Mouse (Mus musculus): ENCODE measurements around the gene Adamts4. TPM values are rescaled to one million over a fixed set of nuclear protein-coding genes. Genes with fewer than 3 reads are reported as not detected.

Gene Adamts4
- polyA plus RNA-seq, 1 experiment = 0.09 TPM

- TF ChIP-seq GATA1 (IDR thresholded peaks at IDR 0.05; ENCODE audit: low read length) = no peak
Measured at GRCm38 (mm10) chr1:171262594-171263130, 12.4 kb downstream of the Adamts4 start.

DNA sequence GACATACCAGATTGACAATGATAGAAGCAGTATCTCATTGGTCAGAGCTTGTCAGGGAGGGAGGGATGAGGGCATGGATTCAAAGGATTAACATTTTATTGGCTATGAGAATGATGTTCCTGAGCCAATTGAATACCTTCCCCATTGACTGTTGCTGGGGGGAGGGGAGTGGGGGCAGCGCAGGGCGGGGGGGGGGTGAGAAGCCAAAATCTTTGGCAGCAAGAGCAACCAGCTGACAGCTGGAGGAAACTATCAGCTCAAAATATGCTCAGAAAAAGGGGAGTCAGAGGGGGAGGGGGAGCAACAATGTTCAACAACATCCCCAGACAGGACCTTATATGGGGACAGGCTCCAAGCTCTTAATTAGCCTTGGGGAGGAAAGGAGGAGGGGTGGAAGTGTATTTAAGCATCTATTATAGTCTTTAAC lies 13.0 kb downstream of the Adamts4 start:
- TF ChIP-seq GATA1 (IDR thresholded peaks at IDR 0.05; ENCODE audit: low read length) = no peak

DNA sequence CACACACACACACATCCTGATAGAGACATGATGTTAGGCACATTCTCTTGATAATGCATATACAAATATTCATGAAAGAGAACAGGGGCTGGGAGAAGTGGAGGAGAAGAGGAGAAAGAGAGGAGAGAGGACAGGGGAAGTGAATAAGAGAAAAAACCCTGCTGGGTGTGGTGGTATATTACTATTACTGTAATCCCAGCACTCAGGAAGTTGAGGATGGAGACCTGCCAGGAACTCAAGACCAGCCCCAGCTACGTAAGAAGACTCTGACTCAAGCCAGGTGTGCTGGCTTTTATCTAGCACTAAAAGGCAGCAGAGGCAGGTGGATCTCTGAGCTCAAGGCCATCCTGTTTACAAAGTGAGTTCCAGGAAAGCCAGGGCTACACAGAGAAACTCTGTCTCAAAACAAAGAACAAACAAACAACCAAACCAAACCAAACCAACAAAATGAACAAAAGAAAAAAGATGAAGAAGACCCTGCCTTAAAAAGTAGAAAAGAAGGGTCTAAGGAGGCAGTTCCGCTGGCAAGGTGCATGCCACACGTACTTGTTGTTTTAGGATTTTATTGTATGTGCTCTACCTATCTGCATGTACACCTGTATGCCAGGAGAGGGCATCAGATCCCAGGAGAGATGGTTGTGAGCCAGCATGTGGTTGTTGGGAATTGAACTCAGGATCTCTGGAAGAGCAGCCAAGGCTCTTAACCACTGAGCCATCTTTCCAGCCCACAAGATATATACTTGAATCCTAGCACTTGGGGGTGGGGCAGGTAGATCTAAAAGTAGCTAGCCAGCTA lies 13.6 kb downstream of the Adamts4 start:
- no peak for TF ChIP-seq GATA1 (IDR thresholded peaks at IDR 0.05; ENCODE audit: low read length)

DNA sequence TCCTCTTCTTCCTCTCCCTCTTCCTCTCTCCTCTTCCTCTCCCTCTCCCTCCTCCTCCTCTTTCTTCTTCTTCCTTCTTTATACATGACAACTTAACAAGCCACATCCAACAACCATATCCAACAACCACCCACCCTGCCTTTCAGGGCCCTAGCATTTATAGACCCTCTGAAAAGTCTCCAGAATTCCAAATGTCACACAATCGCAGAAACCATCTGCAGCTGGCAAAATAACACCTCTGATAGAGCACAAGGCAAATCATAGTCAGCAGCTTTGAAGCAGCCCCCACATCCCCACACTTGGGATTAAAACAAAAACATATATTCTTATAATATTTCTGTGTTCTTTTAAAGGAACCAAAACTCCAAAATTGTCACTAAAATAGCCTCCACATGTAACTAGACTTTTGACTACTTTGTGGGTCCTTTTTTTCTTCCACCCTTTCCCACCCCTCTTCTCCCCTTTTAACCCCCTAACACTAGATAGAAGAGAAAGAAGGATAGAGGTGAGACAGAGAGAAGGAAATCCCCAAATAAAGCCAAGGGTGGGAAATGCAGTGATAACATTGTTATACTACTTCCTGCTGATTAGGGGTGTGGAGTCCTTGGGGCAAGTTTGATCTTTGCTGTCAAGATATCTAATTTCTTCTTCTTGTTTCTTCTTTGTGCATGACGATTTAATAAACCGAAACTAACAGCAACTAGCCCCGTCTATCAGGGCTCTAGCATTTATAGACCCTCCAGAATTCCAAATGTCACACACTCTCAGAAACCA lies 15.9 kb downstream of the Adamts4 start:
- TF ChIP-seq GATA1 (IDR thresholded peaks at IDR 0.05; ENCODE audit: low read length) = no peak

DNA sequence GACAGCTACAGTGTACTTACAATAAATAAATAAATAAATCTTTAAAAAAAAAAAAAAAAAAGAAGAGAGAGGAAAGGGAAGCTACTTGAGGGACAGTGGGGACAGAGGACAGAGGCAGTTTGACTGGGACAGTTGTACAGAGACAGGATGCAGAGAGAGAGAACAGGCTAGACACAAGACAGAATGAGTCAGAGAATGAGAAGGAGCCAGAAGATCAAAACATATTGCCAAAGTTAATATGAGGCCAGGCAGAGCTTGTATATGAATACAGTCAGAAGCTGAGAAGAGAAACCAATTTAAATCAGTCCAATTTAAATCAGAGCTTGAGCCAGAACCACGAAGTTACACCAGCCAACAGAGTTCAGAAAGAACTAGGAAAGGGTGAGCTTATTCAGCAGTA lies 18.1 kb downstream of the Adamts4 start:
- no peak for TF ChIP-seq GATA1 (IDR thresholded peaks at IDR 0.05; ENCODE audit: low read length)

DNA sequence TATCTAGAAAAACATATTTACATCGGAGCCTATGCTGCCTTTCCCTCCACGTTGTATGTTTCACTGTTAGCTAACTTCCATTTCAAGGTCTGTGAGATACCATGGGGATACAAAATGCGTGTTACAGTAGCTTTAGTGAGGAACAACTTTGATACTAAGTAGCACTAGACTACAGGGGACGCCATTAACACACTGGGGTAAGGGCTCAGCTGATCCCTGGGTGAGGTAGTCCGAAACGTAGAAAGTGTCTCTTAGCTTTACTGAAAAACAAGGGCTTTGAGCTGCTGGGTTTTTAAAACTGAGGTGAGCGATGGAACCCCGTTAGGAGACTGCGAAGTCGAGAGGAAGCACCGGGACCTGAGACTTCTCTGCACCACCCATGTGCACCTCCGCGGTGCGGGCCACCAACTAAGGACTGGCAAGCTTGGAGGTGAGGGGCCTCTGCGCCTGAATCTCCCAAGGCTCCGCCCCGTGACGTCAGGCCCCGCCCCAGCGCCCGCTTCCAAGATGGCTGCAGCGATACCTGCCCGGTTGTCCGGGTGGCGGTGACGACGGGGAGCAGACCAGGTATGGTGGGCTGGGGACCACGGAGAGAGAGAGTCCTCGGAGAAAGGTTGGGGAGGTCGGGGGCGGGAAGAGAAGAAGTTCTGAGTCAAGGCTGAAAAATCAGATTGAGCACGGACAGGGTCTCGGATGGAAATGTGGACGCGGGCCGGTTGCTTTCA lies 19.8 kb downstream of the Adamts4 start, which contains the start of gene B4galt3:
Gene B4galt3, plus strand, starts transcription at position 481 of the 725 bp plus-strand sequence.
- TF ChIP-seq GATA1 (IDR thresholded peaks at IDR 0.05; ENCODE audit: low read length) = no peak

- TF ChIP-seq GATA1 (IDR thresholded peaks at IDR 0.05; ENCODE audit: low read length) = no peak
Measured at GRCm38 (mm10) chr1:171270573-171270900, 20.3 kb downstream of the Adamts4 start.

- TF ChIP-seq GATA1 (IDR thresholded peaks at IDR 0.05; ENCODE audit: low read length) = no peak
Measured at GRCm38 (mm10) chr1:171271196-171271595, 21.0 kb downstream of the Adamts4 start.

DNA sequence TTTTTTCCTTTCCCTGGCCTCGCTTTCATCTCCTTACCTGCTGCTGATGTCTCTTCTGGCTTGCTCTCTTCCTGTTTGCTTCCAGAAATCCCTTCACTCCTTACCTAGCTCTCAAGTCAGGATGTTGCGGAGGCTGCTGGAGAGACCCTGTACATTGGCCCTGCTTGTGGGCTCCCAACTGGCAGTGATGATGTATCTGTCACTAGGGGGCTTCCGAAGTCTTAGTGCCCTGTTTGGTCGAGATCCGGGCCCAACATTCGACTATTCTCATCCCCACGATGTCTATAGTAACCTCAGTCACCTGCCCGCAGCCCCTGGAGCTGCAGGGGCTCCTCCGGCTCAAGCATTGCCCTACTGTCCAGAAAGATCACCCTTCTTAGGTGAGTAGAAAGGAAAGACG lies 21.4 kb downstream of the Adamts4 start:
- no peak for TF ChIP-seq GATA1 (IDR thresholded peaks at IDR 0.05; ENCODE audit: low read length)

DNA sequence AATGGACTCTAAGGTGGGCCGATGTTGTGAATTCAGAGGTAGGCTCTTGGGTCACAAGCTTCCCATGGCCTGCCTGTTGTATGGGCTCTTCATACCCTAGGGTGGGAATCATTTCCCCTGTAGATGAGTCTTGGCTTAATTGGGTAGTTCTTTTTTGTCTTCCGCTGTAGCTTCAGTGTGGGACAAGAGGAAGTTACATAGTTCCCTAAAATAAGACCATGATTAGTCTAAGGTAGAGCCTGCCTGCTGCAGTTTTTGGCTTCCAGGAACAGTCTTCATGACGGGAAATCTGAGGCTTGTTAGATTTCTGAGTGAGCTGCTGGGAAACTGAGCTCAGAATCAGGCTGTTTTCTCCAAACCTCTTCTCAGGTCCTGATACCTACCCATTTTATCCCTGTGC lies 21.9 kb downstream of the Adamts4 start:
- no peak for TF ChIP-seq GATA1 (IDR thresholded peaks at IDR 0.05; ENCODE audit: low read length)

DNA sequence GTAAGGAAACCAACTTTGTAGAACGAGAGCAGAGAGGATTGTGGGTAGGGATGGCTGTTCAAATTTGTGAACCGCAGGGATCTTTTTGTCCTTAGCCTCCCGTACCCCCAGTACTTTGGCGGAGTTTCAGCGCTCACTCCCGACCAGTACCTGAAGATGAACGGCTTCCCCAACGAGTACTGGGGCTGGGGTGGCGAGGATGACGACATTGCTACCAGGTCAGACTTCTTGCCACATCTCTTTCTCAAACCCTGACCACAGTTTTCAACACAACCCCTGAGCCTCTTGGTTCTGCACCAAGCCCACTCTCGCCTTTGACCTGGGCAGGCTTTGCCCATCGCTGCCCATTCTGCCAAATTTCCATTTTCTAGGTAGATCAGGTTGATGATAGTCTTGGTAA lies 23.9 kb downstream of the Adamts4 start:
- no peak for TF ChIP-seq GATA1 (IDR thresholded peaks at IDR 0.05; ENCODE audit: low read length)

DNA sequence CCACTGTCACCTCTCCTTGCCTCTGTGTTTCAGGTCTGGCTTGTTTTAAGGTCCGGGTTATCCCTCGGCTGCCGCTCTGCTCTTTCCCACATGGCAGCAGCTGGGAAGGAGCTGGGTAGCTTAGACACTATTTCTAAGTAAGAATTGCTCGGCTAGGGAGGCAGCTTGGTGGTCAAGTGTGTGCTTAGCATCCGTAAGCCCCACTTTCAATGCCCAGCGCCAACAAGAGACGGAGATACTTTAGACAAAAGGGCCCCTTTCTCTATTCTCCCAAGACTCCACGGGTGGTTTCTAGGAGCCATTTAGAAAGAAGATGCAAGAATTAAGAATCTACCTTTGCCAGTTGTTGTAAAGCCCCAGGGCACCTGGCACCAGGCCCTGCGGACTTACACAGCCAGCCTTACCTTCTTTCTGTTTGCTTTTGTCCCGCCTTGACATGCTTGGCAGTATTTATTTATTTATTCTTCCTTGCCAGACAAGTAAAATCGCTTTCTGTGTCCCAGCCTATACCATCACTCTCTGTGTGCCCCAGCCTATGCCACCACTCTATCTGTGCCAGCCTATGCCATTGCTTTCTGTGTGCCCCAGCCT lies 25.0 kb downstream of the Adamts4 start:
- TF ChIP-seq GATA1 (IDR thresholded peaks at IDR 0.05; ENCODE audit: low read length) = no peak

DNA sequence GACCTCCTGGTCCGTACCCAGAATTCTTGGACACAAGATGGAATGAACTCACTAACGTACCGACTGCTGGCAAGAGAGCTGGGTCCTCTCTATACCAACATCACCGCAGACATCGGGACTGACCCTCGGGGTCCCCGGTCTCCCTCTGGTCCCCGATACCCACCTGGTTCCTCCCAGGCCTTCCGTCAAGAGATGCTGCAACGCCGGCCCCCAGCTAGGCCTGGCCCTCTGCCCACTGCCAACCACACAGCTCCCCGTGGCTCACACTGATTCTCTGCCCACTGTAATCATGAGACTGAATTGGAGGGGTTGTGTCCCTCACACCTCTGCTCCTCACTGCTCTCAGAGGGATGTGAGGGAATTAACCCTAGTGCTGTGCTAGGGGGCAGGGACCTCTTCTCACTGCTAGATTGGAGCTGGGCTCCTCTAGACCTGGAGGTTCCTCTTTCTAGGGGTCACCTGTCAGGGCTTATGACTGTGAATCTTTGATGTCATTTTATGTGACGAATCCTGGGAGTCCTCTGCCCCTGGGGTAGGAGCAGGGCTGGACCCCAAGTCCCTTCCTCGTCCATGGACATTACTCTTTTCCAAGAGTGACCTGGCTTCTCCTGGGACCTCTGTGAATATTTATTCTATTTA lies 26.0 kb downstream of the Adamts4 start:
- TF ChIP-seq GATA1 (IDR thresholded peaks at IDR 0.05; ENCODE audit: low read length) = no peak

- no peak for TF ChIP-seq GATA1 (IDR thresholded peaks at IDR 0.05; ENCODE audit: low read length)
Measured at GRCm38 (mm10) chr1:171277736-171278135, 27.5 kb downstream of the Adamts4 start.

DNA sequence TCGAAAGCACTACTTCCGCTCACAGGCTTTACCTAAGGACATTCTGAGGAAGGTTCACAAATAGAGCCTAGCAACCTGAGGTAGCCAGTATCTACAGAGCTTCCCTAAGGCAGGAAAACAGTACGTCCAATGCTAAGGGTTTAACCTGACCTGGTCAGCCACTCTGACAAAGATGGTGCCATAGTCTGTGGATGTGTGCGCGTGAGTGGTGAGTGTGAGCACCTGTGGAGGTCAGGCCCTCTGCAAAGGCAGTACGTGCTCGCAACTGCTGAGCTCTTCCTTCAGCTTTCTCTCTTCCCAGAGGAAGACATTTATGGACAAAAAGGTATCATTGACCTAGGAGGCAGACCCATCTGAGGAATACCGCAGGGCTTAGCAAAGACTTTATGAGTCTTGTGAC lies 28.2 kb downstream of the Adamts4 start:
- TF ChIP-seq GATA1 (IDR thresholded peaks at IDR 0.05; ENCODE audit: low read length) = no peak
